Mouse (Mus musculus) 3T3-L1 (cell line): ENCODE measurements around the gene Dlgap5.
"Not testable (repeated sequence)": the region's sequence is repeated elsewhere in the genome, so short reads cannot be mapped to it uniquely, and the experiment has no call there.

Source experiments
- DNase-seq: peaks from one replicate; pipeline ENCODE4 v3.0.0-alpha.2; 2015; ENCODE audit warnings: low read depth, low spot score

Gene Dlgap5

GRCm38 (mm10) chr14:47417775-47418665 is at the start of gene Dlgap5:
Dlgap5 (minus strand) TSS chr14:47418407.
- peak; percentile 85 for DNase-seq

GRCm38 (mm10) chr14:47465468-47466175 is 47.4 kb upstream of the Dlgap5 start:
- no peak for DNase-seq

- no peak for DNase-seq
These were observed 46.2 kb upstream of the Dlgap5 start for GRCm38 (mm10) chr14:47464426-47464825.

GRCm38 (mm10) chr14:47462877-47463460 is 44.8 kb upstream of the Dlgap5 start:
- DNase-seq: no peak

GRCm38 (mm10) chr14:47462453-47462852 is 44.2 kb upstream of the Dlgap5 start:
- DNase-seq: no peak

- no peak for DNase-seq
These were observed 43.8 kb upstream of the Dlgap5 start for GRCm38 (mm10) chr14:47461997-47462396.

GRCm38 (mm10) chr14:47459556-47459955 is 41.3 kb upstream of the Dlgap5 start:
- no peak for DNase-seq

- not testable (repeated sequence) for DNase-seq
These were observed 31.9 kb upstream of the Dlgap5 start, which contains the start of gene Fbxo34 for GRCm38 (mm10) chr14:47450121-47450520. Fbxo34 (plus strand) TSS chr14:47450421.

GRCm38 (mm10) chr14:47445331-47446095 is 27.3 kb upstream of the Dlgap5 start:
- DNase-seq: no peak

GRCm38 (mm10) chr14:47444907-47445306 is 26.7 kb upstream of the Dlgap5 start:
- no peak for DNase-seq

GRCm38 (mm10) chr14:47438947-47439346 is 20.7 kb upstream of the Dlgap5 start:
- DNase-seq: no peak

- DNase-seq: peak; percentile 20
These were observed 14.8 kb upstream of the Dlgap5 start for GRCm38 (mm10) chr14:47432987-47433386.

- DNase-seq: no peak
These were observed 4.3 kb upstream of the Dlgap5 start for GRCm38 (mm10) chr14:47422466-47422865.

GRCm38 (mm10) chr14:47421606-47422005 is 3.4 kb upstream of the Dlgap5 start:
- DNase-seq: no peak

GRCm38 (mm10) chr14:47419723-47420276 is 1.6 kb upstream of the Dlgap5 start:
- DNase-seq: no peak

- DNase-seq: no peak
These were observed 923 bp upstream of the Dlgap5 start for GRCm38 (mm10) chr14:47419034-47419625.

- DNase-seq: peak; percentile 5
These were observed 422 bp upstream of the Dlgap5 start for GRCm38 (mm10) chr14:47418666-47418991.

- DNase-seq: peak; percentile 7
These were observed 861 bp downstream of the Dlgap5 start for GRCm38 (mm10) chr14:47417346-47417745.

GRCm38 (mm10) chr14:47406000-47406399 is 12.2 kb downstream of the Dlgap5 start:
- DNase-seq: no peak

- DNase-seq: no peak
These were observed 15.5 kb downstream of the Dlgap5 start for GRCm38 (mm10) chr14:47402735-47403134.

GRCm38 (mm10) chr14:47396165-47396652 is 22.0 kb downstream of the Dlgap5 start:
- DNase-seq: peak; percentile 74
